Mouse (Mus musculus) ovary, postnatal 10 days (tissue): ENCODE results near the gene Epha1.

ENCODE experiments used
- DNase-seq: peaks from one replicate; pipeline ENCODE4 v3.0.0; 2022; ENCODE audit warnings: low spot score

Gene Epha1

DNA sequence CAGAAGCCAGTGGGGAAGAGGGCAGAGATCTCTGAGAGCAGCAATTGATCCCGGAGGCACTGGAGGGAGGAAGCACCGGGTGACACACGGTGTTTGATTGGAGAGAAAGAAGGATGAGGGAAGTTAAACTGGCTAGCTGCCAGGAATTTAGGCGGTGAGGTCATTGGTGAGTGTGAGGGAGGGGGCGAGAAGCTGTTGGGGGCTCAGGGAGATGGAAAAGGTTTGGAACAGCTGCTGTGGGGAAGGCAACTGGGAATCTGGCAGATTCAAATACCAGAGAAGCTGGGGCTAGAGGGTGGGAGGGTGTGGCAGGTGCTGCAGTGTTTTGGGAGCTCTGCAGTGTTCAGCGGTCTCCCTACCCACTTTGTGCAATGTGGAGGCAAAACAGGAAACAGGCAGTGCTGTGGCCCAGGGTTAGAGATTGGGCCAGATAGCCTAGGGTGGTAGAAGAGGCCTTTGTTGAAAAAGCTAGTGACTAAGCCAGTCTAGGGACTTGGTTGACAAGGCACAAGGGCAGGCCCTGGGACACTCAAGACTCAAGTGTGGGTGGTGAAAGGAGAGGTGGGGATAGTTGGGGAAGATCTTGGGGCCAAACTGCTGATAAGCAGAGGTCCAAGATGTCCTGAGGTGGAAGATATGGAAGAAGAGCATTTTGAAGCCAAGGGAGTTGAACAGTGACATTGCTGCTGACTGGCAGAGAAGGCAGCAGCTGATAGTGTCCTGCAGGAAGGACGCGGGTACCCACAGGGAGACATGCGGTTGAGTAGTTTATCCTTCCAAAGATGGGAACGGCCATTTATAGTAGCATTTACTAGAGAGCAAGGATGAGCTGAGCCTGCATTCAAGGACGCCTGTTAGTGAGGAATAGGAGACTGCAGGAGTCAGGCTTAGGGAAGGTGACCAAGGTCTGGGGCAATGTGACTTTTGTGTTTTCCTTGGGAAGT is 18.7 kb downstream of the Epha1 start:
- DNase-seq, result no peak

DNA sequence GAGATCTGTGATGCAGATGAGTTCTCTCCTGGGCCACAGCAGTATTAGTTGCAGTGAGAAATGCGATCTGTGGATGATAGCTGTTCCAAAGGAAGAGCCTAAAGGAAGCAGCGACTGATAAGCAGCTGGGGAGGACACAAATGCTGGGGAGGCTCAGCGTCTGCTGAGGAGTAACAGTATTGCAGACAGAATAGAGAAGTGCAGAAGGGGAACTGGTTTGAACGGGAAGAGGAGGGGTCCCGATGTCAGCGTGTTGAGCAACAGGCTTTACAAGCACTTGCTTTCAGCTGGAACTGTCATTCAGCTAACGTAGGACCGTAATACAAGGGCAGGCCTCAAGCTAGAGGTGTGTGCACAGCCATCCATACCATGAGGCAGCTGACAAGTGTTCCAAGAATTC is 19.9 kb downstream of the Epha1 start:
- DNase-seq, result no peak

DNA sequence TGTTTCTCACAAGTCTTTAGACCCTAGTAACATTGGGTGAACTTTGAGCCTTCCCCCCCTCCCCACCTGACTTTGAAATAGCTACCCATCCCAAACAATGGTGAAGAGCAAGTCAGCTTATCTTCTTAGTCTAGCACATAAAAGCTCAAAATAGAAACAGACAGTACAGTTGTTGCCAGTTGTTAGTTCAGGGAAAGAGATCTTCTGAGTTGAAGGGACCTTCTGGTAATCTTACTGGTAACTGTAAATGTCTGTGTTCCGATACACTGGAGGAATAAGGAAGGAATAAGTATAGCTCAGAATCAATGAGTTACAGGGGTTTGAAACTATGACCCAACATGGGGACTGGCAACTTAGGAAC is 20.6 kb downstream of the Epha1 start:
- DNase-seq, result no peak

DNA sequence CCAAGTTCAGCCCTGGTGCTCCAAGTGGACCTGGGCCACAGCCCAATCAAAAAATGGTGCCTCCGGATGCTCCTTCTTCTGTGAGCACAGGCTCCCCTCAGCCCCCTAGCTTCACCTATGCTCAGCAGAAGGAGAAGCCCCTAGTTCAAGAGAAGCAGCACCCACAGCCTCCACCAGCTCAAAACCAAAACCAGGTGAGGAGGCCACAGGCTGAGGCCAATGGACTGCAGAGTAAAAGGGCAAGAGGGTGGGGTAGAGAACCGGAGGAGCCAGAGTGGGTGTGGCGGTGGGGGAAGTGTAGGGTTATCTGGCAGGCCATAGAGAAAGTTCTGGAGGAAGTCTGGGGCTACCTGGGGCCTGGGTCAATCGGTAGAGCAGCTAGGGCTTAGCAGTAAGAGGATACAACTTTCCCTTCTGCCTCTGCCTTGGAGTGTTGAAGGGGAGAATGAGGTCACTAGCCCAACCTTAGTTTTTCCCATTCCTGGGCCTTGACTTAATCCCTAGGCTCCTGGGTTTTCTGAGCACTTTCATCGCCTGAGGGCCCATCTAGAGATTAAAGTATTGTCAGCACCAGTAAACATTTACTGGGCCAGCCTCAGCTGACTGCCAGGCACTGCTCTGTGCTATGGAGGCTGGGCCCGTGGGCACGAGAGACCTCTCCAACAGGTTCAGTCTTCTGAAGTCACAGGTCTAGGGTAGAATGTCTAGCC is 21.1 kb downstream of the Epha1 start:
- no peak for DNase-seq

DNA sequence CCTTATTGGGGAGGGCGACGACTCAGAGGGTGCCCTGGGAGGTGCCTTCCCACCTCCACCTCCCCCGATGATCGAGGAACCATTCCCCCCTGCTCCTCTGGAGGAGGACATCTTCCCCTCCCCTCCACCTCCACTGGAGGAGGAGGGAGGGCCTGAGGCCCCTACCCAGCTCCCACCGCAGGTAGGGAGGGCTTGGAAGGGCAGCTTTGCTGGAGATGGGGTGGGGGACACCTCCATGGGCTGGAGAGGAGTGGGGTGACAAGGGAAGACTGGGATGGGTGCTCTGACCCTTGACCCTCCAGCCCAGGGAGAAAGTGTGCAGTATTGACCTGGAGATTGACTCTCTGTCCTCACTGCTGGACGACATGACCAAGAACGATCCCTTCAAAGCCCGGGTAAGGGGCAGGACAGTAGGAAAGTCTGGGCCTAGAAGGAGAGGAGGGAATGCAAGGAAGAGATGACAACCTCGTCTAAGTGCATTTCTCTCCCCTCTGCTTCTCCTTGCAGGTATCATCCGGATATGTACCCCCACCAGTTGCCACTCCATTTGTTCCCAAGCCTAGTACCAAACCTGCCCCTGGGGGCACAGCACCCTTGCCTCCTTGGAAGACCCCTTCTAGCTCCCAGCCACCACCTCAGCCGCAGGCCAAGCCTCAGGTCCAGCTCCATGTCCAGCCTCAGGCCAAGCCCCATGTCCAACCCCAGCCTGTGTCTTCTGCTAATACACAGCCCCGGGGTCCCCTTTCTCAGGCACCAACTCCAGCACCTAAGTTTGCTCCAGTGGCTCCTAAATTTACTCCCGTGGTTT is 21.9 kb downstream of the Epha1 start:
- DNase-seq, result no peak

DNA sequence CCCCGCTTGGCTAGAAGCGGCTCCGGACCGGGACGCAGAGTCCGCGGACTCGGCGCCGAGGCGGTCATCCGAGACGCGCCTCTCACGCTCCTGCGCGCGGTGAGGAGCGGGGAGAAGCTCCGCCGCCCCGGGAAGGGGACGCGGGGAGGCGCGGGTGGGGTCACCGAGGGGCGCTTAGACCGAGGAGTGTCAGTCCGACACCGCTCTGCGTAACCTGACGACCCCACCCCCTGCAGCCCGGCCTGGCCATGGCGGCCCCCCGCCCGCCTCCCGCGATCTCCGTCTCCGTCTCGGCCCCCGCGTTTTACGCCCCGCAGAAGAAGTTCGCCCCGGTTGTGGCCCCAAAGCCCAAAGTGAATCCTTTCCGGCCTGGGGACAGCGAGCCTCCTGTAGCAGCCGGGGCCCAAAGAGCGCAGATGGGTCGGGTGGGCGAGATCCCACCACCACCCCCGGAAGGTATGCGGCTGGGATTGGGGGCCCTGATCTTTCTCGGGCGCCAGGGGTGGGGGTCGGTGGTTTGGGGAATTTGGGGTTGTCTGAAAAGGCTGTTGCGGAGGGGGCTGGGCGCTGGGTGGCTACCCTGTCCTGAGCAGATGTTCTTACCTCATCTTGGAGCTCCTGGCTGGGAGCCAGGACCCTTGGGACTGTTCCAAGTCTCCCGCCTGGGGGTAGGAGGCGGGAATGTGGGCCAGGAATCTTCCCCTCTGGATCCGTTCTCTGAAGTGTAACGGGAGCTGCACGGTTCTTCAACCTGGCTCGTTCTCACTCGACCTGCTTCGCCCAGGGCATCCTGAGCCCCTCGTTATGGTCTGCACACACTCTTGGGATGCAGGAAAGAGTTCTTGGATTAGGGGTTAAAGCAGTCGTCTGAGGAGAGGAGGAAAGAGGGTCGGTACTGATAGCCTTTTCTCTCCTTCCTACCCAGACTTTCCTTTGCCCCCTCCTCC is 22.8 kb downstream of the Epha1 start:
- DNase-seq, result peak; percentile 76

DNA sequence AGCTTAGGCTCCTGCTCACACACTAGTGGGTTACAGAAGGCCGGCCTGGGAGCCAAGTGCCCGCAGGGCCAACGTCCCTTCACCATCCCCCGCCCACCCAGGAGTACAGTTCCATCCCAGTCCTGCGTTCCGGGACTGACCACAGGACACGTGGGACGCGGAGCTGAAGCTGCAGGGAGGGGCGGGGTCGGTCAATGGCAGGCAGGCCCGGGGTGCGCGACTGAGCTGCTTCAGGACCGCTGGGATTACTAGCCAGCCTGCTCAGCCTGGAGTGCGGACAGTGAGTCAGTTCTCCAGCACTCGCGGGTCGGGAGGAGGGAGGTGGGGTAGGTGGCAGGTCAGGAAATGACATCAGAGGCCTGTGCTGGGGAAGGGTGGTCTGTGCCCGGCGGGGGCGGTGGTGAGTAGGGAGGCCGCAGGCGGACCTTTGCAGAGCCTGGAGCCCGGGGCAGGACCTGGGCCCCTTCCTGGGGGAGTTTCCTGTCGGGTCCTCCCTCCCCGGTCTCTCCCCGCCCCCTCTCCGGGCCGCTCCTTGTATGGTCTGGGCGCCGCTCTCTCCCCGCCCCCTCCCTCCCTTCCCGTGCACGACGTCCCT is 23.5 kb downstream of the Epha1 start, which contains the start of gene Zyx:
TSS of gene Zyx (plus strand) at position 205 of the 595 bp plus-strand sequence.
- DNase-seq, result peak; percentile 77

DNA sequence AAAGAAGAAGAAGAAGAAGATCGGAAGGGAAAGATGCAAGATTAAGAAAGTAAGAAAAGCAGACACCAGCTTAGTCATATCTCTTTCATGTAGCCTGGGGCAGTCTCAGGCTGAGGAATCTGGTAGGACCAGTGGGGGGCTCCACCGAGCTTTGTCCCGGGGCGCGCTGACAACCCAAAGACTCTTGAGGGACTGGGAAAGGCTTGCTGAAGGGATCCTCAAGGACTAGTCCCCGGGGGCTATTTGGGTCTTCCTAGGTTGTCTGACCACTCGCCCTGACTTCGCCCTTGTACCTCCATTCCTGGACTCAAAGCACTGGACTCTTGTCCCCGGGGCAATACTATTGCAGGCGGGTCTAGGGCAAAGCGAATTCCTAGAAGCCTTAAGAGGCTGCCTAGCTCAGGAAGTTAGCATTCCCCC is 24.1 kb downstream of the Epha1 start:
- DNase-seq, result no peak

DNA sequence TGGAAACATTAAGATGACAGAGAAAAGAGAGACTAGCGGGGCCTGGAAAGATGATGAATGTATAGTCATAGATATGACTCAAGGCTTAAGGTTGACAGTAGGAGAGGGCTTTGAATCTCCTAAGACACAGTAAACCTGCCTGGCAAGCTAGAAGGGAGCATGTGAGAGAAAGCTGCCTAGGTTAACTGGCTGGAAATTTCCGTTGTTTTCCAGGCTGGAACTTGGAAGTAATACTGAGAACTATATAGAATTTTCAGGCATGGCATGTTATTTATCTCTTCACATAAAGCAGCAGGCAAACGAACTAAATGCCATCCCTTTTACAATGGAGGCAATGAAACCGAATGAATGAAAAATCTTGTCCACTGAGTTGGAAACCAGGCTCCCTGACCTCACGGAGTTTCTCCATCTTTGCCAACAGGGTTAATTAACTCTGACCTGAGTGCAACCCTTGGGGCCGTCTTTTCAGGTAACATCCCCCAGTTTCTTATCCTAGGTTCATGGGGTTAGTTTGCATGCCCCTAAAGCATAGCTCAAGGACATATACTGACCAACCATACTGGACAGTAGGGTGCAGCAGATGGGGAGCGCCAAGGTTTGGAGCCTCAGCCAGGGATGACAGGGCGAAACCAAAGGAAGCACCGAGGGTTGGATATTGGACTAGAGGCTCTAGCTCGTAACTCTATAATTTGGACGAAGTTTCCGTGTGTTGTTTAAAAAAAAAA is 24.6 kb downstream of the Epha1 start:
- no peak for DNase-seq

DNA sequence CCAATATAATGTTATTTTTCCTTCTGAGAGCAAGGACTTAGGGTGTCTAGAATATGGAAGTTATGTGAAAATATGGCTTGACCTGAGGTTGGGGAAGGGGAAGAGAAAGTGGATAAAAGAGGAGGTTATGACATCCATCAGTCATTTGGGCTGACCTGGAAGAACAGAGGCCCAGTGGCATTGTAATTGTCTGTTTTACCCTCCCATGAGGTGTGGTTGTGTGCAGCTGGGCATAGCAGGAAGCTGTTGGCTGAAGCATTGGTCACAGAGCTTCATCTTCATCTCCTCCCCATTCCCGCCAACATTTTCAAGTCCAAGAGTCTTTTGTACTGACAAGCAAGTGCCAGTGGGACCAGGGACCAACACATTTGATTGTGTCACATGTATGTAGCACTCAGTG is 28.8 kb downstream of the Epha1 start:
- no peak for DNase-seq

DNA sequence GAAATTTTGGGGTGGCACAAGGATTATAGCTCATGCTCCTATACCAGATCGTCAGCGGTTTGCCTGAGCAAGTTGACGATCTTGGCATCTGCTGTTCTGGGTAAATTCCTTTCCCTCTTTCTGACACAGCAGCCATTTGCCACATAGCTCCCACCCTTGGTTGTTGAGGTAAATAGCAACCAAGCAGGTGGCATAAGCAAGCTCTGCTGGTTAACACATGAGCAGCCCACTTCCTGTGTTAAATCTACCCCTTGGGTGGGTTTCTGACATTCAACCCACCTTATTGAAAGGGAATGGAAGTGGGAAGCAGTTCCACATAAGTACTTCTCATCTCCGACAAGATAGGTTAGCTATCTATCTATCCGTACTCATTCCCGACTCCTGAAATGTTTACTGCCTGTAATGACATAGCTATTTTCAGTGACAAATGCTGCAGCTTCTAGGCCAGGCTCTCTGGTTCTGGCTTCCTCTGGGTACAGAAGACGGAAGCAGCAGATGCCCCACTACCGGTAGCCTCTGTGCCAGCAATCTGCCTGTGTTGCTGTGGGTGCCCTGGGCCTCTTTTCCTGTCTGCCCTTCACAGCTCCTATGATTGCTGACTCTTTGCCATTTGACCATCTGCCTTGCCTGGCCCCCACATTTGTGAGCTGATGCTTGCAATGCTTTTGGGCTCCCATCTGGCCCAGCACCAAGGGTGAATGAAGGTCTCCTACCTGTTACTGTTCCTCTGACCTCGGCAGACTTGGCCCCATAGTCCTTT is 29.5 kb downstream of the Epha1 start:
- DNase-seq, result no peak

DNA sequence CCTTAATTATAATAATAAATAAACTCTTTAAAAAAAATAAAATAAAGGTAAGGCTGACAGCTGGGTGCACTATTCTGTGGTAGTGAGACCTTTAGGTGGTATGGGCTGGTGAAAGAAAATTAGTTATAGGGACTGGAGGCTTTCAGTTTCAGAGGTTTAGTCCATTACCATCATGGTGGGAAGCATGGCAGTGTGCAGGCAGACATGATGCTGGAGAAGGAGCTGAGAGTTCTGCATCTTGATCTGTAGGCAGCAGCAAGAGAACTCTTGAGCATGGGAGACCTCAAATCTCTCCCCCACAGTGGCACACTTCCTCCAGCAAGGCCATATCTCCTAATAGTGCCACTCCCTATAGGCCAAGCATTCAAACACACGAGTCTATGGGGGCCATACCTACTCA is 30.9 kb downstream of the Epha1 start:
- DNase-seq, result no peak

DNA sequence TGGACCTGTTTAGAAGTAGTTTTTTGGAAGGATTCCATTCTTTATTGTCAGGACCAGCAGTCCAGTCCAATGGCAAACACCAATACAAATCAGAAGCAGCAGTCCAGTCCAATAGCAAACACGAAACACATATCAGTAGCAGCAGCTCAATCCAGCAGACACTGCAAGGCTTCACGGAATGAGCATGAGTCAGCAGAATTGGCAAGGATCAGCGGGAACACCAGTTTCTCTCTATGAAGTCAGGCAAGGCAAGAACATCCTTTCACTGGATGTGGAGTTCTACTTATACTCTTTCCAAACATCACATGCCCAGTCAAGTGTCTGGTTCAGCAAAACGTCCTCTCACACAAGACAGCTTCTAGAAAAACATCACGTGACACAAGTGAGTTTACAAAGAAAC is 33.1 kb downstream of the Epha1 start:
- no peak for DNase-seq

DNA sequence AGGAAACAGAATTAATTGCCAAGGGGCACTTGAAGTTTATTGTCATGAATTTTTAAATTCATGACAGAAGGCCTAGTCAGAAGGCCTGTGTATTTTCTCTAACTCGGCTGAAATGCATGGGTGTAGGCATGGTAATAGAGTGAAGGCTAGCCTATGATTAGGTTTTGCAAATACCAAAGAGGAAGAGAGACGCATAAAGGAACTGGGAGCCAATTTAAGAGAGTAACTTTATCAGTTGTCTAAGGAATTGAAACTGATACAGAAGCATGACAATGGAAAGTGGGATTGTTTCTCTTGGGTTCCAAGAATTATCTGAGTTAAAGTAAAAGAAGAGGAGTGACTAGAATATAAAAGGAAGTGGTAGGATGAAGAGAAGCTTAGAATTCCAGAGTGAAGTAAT is 33.9 kb downstream of the Epha1 start:
- no peak for DNase-seq

DNA sequence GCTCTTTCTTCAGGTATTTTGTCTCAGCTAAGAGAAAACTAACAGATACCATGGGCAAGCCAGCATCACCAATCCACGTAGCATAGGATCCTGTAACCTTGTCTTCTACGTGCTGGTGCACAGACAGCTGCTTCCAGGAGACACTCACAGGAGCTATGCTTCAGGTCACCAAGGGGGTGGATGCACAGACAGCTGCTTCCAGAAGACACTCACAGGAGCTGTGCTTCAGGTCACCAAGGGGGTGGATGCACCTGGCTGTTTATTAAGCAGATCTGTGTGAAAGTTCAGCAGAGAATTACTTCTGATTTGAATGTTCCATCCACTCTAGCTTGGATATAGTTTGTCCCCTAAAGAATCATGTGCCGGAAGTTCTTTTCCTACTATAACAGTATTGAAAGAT is 42.1 kb downstream of the Epha1 start:
- DNase-seq, result no peak

DNA sequence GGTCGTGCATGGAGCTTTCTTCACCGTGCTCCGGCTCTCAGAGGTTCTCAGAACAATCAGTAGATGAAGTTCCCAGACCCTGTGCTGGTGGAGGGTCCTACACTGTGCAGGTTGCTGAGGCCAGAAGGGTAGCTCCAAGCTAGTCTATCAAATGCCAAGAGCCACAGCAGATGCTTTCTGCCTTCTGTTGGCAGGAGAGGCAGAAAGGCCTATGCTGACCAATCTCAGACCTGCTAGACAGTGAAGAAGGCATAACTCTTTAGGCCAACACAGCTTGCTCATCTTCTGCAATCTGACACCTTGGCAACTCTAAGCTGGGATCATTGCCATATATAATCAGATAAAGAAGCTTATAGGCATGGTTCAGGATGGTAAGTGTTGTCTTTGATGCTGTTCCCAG is 42.9 kb downstream of the Epha1 start:
- no peak for DNase-seq

DNA sequence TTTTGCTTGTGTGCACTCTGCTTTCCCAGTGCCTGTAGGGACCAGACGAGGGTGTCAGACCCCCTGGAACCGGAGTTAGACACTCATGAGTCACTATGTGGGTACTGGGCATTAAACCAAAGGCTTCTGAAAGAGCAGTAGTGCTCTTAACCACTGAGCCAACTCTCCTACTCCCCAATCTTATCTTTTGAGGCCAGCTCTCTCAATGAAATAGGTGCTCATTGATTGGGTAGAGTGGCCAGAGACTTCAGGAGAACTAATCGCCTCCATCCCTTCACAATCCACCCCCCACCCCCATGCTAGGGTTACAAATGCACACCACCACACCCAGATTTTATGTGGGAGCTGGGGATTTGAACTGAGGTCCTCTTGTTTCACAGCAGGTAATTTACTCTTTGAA is 44.3 kb downstream of the Epha1 start:
- DNase-seq, result no peak

DNA sequence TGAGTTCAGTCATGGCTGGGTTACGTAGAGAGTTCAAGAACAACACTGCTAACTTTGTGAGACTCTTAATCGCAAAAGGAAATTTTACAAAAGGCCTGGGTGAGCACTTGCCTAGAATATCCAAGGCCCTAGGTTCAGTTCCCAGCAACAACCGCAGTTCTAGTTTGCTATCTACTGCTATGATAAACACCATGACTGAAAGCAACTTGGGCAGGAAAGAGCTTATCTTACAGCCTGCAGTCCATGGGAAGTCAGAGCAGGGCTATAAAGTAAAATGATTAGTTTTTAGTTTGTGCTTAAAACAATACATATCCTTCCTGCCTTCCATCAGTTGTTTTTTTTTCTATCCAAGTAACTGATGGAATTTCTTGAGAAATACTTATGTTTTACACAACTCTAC is 46.6 kb downstream of the Epha1 start:
- no peak for DNase-seq

DNA sequence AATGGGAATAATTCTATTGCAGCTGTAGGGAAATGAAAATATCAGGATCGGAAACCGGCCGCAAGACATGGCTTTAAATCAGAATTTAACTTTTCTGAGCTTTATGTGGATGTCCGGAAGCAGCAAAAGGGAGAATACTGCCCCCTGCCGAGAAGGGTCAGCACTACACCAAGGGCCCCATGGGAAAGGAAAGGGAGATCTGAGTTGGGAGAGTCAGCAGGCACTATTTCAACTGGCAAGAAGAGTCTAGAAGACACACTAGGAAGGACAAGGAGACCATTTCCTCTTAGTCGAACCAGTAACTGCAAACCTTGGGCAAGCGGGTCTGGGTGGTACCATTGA is 47.8 kb downstream of the Epha1 start:
- DNase-seq, result peak; percentile 57
